9 mouse cellular contexts compared by ENCODE assay signal in genomic region chr7:144939344-144940002, GRCm38 (mm10). TPM values are rescaled to one million over a fixed set of nuclear protein-coding genes. Genes with fewer than 3 reads are reported as not detected.
DNase-seq lines count a peak whose midpoint lies in the region; ATAC-seq and TF ChIP-seq lines count a peak whose summit lies in the region.
"Had no signal": no experiment of that assay in that cellular context is flagged by ENCODE, and none has a peak within 500 bp of the region (broad histone marks: within the 10 kb centered on the region; RNA-seq: fewer than 3 reads in every experiment).

Gene Ccnd1 (minus strand): TSS chr7:144939925.

- peaks cover 41% of the 10 kb centered on the region for H3K27me3 ChIP-seq in hindbrain, embryonic 12.5 days
- H3K27me3 ChIP-seq in stomach, embryonic 16.5 days (ENCODE audit: control insufficient read depth, insufficient read depth, low read length): no peaks in the 10 kb centered on the region

- TF ChIP-seq POLR2A in bone marrow, adult 2 months (IDR thresholded peaks at IDR 0.05; ENCODE audit: borderline replicate concordance, control insufficient read depth, low read depth, low read length): no peak

- no peak for TF ChIP-seq CTCF in bone marrow, adult 2 months (IDR thresholded peaks at IDR 0.05; ENCODE audit: control insufficient read depth, insufficient read depth, low read length)

- H3K4me3 ChIP-seq in bone marrow, adult 2 months (replicated peaks; ENCODE audit: control insufficient read depth, low read depth, low read length): peak within 1 kb of the TSS; percentile 50
- H3K4me3 ChIP-seq in hindbrain, embryonic 12.5 days: peak within 1 kb of the TSS; percentile 56
- peak within 1 kb of the TSS; percentile 57 for H3K4me3 ChIP-seq in stomach, embryonic 16.5 days (replicated peaks; ENCODE audit: low read length)

- WGBS in bone marrow, adult 2 months: under 1% methylated on average over 42 of the region's 45 CpGs
- under 1% methylated on average over 38 of the region's 45 CpGs for WGBS in hindbrain, embryonic 12.5 days
- WGBS in stomach, embryonic 16.5 days: under 1% methylated on average over 40 of the region's 45 CpGs

- H3K9me3 ChIP-seq in hindbrain, embryonic 12.5 days (replicated peaks): no peaks in the 10 kb centered on the region
- H3K9me3 ChIP-seq in stomach, embryonic 16.5 days (replicated peaks; ENCODE audit: control insufficient read depth, low read length): no peaks in the 10 kb centered on the region
- H3K9me3 ChIP-seq: G1E had no signal

- 0 out of 2 replicates have a peak, but pooled peaks cover 17% of the 10 kb centered on the region for H3K36me3 ChIP-seq in hindbrain, embryonic 12.5 days
- no peaks in the 10 kb centered on the region for H3K36me3 ChIP-seq in stomach, embryonic 16.5 days (ENCODE audit: control insufficient read depth, insufficient read depth, low read length)
- H3K36me3 ChIP-seq: G1E had no signal

- no peaks in the 10 kb centered on the region; the same call in 1 of the 2 replicates for H3K4me1 ChIP-seq in bone marrow, adult 2 months (ENCODE audit: control insufficient read depth, insufficient read depth, low read length)
- H3K4me1 ChIP-seq in hindbrain, embryonic 12.5 days: peaks cover 65% of the 10 kb centered on the region
- H3K4me1 ChIP-seq in stomach, embryonic 16.5 days (ENCODE audit: control insufficient read depth, insufficient read depth, low read length): peaks cover 24% of the 10 kb centered on the region

- H3K9ac ChIP-seq in hindbrain, embryonic 12.5 days: peak within 1 kb of the TSS; percentile 78
- peak within 1 kb of the TSS; percentile 71 for H3K9ac ChIP-seq in stomach, embryonic 16.5 days (ENCODE audit: low read length)

- peak within 1 kb of the TSS; percentile 87 for H3K4me2 ChIP-seq in hindbrain, embryonic 12.5 days (replicated peaks)
- H3K4me2 ChIP-seq in stomach, embryonic 16.5 days (ENCODE audit: low read depth, low read length): peak within 1 kb of the TSS; percentile 98

- H3K27ac ChIP-seq in bone marrow, adult 2 months (ENCODE audit: control insufficient read depth, insufficient read depth, low read depth, low read length, poor library complexity): no peak within 1 kb of the TSS
- H3K27ac ChIP-seq in hindbrain, embryonic 12.5 days: peak within 1 kb of the TSS; percentile 67
- H3K27ac ChIP-seq in stomach, embryonic 16.5 days (ENCODE audit: low read length): peak within 1 kb of the TSS; percentile 81

- ATAC-seq in hindbrain, embryonic 12.5 days (ENCODE audit: low FRiP score): peak; percentile 39
- ATAC-seq in stomach, embryonic 16.5 days (ENCODE audit: insufficient read depth, low FRiP score): peak; percentile 70

- peak; percentile 69 to 72 for DNase-seq in cerebellum, postnatal 10 days
- no peak for DNase-seq in cerebellum, adult 11 months
- DNase-seq in forelimb bud, embryonic 11.5 days (ENCODE audit: low read depth, low spot score): peak; percentile 92
- peak; percentile 53 to 68 for DNase-seq in layer of hippocampus, postnatal 36 days
- peak; percentile 77 to 86 for DNase-seq in lung, postnatal 4 days

RNA-seq across cellular contexts. Expression of gene Ccnd1, which starts in this region (rescaled TPM):
- 2.7 and 10.0 TPM in 2 replicates for polyA plus RNA-seq in bone marrow, adult 2 months (2011; ENCODE audit: insufficient read depth, insufficient read length, low replicate concordance, missing spikeins)
- polyA plus RNA-seq in hindbrain, embryonic 12.5 days (2016; fragmentation: Nextera tagmentation; extraction: Ambion mirVana): 123 and 128 TPM in 2 replicates
- 10 to 100 TPM; 50.8 to 53.9 TPM for total RNA-seq in layer of hippocampus, postnatal 36 days (2021)
- polyA plus RNA-seq in stomach, embryonic 16.5 days (2015; fragmentation: Nextera tagmentation; extraction: Ambion mirVana): 59.0 and 65.4 TPM in 2 replicates
- polyA plus RNA-seq: G1E had no signal
